Mouse (Mus musculus) spleen, adult 18-20 months (tissue): ENCODE measurements around the gene Hist1h2ab.
A peak's percentile ranks its signal among the peaks of the same experiment; 100 is the strongest.

Source experiments
- DNase-seq, 2 experiments: peaks; one replicate each; pipeline ENCODE4 v3.0.0; 2022; ENCODE audit warnings: mixed read lengths in 2 of 2

Gene Hist1h2ab

DNA sequence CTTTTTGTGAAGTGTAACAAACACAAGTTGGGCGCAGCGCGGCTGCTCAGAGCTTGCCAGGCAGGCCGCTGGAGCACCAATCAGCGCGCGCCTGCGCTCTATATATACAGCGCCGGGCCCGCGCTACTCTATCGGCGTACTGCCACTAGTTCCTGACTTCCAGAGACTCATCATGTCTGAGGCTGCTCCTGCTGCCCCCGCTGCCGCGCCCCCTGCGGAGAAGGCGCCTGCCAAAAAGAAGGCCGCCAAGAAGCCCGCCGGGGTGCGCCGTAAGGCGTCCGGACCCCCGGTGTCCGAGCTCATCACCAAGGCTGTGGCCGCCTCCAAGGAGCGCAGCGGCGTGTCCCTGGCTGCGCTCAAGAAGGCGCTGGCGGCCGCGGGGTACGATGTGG, 12.3 kb upstream of the Hist1h2ab start, which contains the start of gene Hist1h1c:
TSS of gene Hist1h1c (plus strand) at position 132 of the 392 bp plus-strand sequence.
- peak; percentile 86 to 89 for DNase-seq

DNA sequence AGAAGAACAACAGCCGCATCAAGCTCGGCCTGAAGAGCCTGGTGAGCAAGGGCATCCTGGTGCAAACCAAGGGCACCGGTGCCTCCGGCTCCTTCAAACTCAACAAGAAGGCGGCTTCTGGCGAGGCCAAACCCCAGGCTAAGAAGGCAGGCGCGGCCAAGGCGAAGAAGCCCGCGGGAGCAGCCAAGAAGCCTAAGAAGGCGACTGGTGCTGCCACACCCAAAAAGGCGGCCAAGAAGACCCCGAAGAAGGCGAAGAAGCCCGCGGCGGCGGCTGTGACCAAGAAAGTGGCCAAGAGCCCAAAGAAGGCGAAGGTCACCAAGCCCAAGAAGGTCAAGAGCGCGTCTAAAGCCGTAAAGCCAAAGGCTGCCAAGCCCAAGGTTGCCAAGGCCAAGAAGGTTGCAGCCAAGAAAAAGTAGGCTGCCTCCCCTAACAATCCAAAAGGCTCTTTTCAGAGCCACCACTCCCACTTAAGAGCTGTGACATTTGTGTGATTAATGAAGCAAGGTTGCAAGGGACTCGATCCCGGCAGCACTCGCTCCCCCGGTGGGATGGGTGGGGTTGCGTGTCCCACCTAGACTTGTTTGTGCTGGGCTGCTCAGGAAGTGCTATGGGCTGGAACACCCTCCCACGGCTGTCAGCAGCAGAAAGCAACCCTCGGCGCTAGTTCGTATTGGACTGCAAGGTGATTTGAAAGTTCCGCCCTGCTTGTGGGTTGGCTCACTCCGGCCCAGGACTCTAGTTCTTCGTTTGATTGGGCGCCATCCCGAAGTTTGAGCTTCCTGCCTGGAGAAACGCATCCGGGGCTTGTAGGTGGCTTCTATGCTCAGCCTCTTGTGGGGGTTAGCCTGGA, 11.6 kb upstream of the Hist1h2ab start:
- peak; percentile 79 to 89 for DNase-seq

DNA sequence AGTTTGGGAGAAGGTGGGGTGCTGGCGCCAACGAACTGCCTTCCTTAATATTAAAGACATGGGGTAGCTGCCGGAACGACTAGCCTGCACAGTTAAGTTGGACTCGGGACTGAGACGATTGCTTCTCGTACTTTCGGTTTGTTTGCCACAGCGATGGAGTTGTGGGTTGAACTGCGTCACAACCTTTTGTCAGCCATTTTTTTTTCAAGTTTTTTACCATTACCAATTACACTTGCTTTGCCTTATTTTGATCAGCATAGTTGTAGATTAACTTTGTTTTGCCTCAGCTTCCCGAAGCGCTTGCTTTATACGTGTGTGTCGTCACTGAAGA, 11.0 kb upstream of the Hist1h2ab start:
- DNase-seq = no peak

DNA sequence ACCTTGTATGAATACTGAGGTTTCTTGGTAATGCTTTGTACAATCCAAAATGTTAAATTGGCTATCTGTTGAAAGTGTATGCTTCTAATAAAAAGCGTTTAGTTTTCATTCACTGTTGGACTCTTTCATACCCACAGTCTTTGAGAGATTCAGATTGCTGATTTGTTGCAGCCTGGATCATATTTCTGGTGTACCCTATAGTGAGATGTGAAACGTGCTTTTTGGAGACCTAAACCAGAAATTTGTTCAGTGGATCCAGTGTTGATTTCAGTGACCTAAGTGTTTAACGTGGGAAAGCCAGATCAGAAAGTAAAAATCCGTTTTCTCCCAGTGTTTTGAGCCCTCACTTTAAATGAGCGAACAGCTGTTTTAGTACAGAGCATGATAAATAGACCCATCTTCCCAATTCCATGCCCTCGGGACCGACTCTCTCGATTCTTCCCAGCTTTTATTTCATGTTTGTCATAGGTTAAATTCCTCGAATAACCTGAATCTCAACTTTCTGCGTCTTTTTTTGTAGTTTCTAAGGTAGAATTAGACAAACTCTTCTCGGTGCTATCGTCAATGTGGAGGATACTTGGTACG, 10.6 kb upstream of the Hist1h2ab start:
- DNase-seq = no peak

DNA sequence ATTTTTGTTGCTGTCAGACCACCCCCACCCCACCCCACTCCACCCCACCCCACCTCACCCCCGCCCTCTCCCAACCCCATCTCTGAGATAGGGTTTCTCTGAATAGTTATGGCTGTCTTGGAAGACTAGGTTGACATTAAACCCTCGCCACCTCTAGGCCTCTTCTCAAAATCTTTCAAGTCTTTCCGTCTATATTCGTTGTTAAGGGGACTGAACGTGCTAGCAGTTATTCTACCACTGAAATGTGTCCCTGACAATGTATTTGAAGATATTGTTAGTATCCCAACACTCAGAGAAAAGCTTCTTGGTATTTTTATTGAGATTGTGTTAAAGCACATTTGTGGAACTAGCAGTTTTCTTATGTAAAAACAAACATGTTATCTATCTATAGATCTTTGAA, 10.0 kb upstream of the Hist1h2ab start:
- no peak for DNase-seq

DNA sequence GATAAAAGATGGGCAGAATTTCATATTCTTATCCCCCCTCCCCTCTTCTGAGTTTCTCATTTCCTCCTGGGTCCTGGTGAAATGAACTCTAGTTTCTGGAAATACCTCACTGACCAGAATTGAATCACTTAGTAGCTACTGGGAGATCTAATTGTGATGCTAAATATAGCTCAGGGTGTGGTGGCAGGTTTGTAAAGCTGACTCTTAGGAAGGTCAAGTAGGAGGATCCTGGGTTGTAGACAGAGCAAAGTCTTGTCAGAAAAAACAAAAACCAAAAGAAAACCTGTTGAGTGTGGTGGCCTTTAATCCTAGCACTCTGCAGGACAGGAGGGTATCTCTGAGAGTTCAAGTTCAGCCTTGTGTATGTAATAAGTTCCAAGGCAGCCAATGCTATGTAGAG, 8.9 kb upstream of the Hist1h2ab start:
- no peak for DNase-seq

DNA sequence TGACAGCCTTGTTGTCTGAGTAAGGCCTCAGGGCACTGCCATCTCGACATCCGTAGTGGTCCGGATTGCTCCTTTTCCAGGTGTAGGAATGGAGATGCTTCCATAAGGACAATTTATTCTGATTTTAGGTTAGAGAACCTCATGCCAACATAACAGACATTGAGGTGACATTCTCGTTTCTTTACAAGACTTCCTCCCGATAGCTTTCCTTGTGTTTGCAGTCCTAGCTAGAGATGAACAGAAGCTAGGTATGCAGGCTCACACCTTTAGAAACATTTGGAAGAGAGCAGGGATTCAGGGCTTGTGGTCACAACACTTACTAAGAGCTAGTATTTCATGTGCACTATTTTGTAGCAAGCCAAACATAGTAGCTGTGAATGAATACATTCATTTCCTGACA, 7.7 kb upstream of the Hist1h2ab start:
- DNase-seq = no peak

DNA sequence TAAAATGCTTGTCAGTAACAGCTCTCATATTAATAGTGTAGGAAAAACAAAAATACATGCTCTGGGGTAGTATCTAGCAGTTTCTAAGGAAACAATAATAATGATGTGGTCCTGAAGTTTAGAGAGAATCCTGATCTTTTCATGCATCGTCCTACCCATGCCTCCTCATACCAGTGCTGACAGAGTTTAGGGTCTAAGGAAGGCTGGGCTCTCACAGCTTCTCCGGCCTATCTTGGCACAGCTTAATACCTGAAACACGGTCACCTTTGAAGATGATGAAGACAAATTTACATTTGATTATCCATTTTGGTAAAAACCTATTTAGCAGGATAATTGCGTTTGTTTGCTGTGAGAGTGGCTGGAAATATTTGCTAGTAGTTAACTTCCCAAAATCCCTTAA, 7.0 kb upstream of the Hist1h2ab start:
- DNase-seq = no peak

DNA sequence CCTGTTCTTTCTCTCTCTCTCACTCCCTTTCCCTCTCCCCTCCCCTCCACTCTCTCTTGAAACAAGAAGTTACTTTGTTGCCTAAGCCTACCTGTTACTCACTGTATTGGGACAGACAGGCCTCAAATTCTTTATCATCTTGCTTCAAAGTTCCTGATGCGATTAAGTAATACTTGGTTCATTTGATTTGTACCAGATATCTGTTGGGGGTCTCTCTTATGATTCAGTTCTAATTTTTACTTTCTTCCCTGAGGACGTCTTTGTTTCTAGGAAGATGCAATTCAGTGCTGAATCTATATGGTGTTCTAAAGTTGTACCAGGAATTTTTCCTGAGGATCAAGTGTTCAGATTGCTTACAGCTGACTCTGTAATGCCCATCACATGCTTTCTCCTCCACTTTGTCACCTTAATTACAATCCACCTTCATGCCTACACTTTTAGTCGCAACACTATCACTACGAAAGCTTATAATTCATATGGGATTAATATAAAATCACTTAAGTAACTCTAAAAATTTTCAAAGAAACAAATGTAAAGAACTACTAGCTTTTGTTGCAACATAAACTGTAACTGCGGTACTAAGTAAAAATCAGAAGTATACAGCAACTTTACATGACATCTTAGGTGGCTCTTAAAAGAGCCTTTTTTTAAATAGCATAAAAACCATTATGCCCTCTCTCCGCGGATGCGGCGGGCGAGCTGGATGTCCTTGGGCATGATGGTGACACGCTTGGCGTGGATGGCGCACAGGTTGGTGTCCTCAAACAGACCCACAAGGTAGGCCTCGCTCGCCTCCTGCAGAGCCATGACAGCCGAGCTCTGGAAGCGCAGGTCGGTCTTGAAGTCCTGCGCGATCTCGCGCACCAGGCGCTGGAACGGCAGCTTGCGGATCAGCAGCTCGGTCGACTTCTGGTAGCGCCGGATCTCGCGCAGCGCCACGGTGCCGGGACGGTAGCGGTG, 6.2 kb upstream of the Hist1h2ab start:
- no peak for DNase-seq

DNA sequence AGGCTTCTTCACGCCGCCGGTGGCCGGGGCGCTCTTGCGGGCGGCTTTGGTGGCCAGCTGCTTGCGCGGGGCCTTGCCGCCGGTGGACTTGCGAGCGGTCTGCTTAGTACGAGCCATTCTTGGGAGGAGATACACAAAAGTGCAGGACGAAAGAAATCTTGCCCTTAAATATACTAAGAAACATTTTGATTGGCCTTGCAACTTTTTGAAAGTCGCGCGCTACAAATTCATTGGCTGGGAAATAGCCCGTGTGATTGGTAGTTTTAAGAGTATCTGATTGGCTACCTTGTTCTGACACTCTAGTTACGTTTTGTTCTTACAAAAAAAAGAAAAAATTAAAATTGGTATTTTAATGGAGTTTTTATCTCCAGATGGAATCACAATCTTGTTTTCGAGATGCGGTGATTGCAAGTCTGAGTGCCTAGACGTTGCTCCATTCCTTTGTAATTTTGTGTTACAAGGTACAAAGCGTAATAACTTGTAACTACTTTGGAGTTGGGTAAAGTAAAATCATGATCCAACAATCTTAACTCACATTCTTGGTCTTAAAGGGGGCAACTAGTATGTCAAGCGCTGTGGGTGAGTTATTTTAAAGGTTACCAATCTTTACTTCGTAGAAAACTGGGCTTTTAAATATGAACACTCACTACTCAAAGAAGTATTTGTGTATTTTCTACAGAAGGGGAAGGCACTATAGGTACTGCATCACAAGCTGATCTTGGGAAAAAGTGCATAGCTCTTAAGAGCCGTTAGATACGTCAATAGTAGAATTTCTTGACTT, 5.4 kb upstream of the Hist1h2ab start, which contains the start of gene Hist1h3c:
TSS of gene Hist1h3c (minus strand) at position 222 of the 781 bp plus-strand sequence.
- DNase-seq = peak; percentile 60 to 80

DNA sequence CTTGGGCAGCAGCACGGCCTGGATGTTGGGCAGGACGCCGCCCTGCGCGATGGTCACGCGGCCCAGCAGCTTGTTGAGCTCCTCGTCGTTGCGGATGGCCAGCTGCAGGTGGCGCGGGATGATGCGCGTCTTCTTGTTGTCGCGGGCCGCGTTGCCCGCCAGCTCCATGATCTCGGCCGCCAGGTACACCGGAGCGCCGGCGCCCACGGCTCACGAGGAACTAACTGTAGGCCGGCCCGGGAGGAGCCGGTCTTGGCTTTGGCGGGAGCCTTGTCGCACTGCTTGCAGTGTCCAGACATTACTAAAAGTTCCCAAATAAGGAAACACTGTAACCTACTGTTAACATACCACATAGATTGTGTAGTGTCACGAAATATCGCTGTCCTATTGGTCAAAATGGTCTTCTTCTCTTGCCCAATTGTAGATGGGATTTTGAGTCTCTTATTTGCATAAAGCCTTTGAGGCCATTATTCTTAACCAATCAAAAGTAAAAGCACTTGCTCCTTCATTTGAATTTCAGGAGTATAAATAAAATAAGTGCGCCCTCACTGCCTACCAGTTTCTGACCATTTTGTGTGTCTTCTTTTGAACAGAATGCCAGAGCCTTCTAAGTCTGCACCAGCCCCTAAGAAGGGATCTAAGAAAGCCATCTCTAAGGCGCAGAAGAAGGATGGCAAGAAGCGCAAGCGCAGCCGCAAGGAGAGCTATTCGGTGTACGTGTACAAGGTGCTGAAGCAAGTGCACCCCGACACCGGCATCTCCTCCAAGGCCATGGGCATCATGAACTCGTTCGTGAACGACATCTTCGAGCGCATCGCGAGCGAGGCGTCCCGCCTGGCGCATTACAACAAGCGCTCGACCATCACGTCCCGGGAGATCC, 4.5 kb upstream of the Hist1h2ab start, which contains the start of gene Hist1h2bb:
TSS of gene Hist1h2bb (plus strand) at position 534 of the 880 bp plus-strand sequence.
- DNase-seq = peak; percentile 62 to 66

DNA sequence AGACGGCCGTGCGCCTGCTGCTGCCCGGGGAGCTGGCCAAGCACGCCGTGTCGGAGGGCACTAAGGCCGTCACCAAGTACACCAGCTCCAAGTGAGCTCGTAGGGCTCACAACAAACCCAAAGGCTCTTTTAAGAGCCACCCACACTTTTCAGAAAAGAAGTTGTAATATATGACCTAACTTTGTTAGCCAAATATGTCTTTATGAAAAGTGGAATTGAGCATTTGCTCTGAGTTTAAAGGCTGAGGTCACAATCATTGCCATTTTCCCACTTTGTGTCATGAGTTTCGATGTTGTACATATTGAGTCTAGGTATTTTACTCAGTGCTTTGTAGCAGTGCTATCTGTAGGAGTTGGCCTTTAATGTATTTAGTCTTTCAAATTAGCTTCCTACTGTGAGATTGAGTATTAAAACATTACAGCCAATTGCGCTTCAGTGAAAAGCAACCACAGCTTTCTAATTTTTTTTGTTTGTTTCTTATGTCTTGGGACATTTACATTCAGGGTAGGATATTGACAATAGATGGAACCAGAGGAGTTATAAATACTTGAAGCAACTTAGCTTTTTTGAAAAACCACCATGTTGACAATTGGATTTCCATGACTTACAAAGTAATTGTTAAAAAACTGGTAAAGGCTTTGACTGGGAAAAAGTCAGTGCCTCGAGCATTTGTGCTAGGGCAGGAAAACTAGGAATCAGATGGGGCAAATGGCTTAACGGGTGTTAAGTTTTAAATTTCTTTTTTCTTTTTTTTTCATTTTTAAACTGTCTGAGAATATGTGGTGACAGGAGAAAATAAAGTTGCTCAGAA, 3.6 kb upstream of the Hist1h2ab start:
- no peak for DNase-seq

DNA sequence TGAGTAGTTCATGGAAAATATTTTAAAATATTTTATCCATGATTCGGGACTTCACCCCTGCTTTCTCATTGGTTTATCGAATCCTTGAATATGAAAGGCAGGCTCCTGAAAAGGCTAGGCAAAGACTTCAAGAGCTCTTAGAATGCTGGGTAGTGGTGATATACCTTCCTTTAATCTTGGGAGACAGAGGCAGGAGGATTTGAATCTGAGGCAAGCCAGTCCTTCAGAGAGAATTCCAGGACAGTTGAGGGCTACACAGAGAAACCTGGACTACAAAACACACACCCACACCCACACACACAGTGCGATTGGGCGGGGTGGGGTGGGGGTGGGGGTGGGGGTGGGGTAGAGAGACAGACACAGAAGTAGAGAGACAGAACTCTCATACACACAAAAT, 3.0 kb upstream of the Hist1h2ab start:
- no peak for DNase-seq

DNA sequence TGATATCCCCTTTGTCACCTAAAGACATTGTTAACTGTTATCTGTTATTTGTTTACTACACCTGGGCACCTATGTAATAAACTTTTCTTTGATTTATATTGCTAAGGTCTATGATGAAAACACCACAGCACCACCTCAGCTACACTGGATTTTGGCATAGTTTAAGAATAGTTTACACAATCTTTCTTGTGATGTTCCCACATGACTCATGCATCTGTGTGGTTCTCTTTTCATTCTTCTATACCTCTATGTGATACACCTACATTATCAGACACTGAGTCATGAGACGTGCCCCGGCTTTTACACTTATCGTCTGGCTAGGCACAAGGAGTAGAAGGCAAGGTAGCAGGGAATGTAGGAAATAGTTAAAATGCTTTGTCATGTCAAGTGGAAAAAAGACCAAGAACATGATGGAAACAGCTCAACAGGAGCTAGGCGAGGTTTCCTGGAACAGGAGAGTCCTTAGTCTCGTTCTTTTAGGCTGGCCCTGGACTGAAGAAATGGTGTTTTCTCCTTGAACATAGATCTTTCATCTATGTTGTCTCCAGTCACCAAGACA, 1.3 kb upstream of the Hist1h2ab start:
- DNase-seq = no peak

DNA sequence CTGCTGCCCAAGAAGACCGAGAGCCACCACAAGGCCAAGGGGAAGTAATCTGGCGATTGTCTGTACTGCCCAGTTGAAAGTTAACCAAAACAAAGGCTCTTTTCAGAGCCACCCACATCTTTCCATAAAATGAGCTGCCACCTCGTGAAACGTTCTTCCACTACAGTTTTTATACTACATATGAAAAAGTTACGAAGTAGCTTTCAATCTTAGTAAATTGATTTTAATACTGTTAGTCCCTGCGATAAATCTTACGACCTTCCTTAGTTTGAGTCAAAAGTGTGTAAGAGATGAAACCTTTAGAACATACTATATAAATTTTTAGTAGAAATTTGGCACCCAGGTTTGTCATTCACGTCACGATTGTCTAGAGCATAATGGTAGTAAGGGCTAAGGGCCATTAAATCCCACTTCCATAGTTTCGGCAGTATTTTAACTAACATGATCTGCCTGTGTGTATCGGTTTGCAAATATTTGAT, 591 bp downstream of the Hist1h2ab start:
- DNase-seq = no peak

DNA sequence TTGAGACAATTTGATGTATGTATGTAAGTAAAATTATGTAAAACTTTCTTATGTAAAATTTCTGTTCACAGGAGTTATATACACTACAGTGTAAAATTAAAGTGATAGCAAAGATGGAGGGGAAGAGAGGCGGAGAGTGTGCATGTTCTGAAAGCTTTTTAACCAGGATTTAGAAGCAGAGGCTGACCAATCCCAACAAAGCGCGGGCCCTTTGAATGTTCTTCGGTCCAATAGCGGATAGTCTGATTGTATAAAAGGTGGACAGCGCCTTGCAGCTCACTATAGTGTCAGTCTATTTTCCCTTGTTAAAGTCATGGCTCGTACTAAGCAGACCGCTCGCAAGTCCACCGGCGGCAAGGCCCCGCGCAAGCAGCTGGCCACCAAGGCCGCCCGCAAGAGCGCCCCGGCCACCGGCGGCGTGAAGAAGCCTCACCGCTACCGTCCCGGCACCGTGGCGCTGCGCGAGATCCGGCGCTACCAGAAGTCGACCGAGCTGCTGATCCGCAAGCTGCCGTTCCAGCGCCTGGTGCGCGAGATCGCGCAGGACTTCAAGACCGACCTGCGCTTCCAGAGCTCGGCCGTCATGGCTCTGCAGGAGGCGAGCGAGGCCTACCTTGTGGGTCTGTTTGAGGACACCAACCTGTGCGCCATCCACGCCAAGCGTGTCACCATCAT, 1.3 kb downstream of the Hist1h2ab start, which contains the start of gene Hist1h3b:
TSS of gene Hist1h3b (plus strand) at position 201 of the 675 bp plus-strand sequence.
- peak; percentile 62 to 84 for DNase-seq

DNA sequence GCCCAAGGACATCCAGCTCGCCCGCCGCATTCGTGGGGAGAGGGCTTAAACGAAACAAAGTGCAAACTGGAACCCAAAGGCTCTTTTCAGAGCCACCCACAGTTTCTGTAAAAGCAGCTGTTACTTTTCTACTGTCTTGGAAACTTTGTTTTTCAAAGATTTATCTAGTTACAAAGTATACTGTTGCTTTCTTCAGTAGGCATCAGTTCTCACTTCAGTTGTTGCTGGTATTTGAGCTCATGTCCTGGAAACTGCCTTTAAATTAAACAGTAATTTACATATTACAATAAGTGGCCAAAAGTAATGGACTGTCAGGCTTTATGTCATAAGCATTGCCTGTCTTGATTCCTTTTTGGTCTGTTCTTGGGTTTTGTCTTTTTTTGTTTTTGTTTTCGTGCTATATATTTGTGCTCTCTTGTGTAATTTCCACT, 1.8 kb downstream of the Hist1h2ab start:
- no peak for DNase-seq

DNA sequence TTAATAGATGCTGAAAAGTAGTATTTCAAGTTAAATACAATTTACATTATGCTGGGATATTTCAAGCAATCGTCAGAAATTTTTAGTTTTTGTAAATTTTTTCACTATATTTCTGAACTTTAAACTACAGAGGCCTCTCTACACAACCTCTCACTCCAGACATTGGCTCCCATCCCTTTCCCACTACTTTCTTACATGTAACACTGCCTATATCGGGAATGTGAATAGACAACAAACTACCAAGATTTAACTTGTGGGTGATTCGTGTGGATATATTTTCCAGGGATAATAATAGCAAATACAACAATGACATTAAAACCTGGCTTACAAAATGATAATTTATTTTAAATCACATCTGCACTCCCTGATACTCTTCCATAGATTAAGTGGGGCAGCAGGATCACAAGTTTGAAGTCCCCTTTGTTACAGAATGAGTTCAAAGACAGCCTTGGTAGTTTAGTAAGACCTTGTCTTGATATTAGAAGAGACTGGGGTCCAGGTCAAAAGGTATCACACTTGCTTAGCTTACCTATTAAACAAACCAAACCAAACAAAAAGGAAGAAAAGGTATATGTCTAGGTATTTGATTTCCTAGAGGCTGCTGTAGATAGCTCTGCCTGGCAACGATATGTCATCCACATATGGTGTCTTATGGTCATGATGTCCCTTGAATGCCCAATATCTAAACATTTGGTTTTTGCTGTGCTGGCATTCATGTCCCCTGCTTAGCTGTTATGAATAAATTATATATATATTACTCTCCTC, 2.6 kb downstream of the Hist1h2ab start:
- no peak for DNase-seq
